Mouse (Mus musculus): Measurements from ENCODE around the gene Fgf18. TPM values are rescaled to one million over a fixed set of nuclear protein-coding genes. Genes with fewer than 3 reads are reported as not detected.

The Fgf18 gene
- total RNA-seq, 2 experiments from 2014 or later: 3.4 to 4.0 TPM

GRCm38 (mm10) chr11:33119116-33119515, 28.1 kb downstream of the Fgf18 start:
- no peak for DNase-seq (ENCODE audit: low spot score in 2 of 2)

- DNase-seq (ENCODE audit: low spot score in 2 of 2): no peak
Observed at GRCm38 (mm10) chr11:33118480-33118879, 28.7 kb downstream of the Fgf18 start.

GRCm38 (mm10) chr11:33115796-33116195, 31.4 kb downstream of the Fgf18 start:
- no peak for DNase-seq (ENCODE audit: low spot score in 2 of 2)

- no peak for DNase-seq (ENCODE audit: low spot score in 2 of 2)
Observed at GRCm38 (mm10) chr11:33112407-33112806, 34.8 kb downstream of the Fgf18 start.

- DNase-seq (ENCODE audit: low spot score in 2 of 2): no peak
Observed at GRCm38 (mm10) chr11:33110111-33110510, 37.1 kb downstream of the Fgf18 start.

GRCm38 (mm10) chr11:33107540-33107939, 39.7 kb downstream of the Fgf18 start:
- DNase-seq (ENCODE audit: low spot score in 2 of 2): no peak

- peak in 1 of 2 experiments; percentile 16 for DNase-seq (ENCODE audit: low spot score in 2 of 2)
Observed at GRCm38 (mm10) chr11:33104911-33105316, 42.3 kb downstream of the Fgf18 start.

GRCm38 (mm10) chr11:33103291-33103943, 43.8 kb downstream of the Fgf18 start:
- no peak for DNase-seq (ENCODE audit: low spot score in 2 of 2)

GRCm38 (mm10) chr11:33100027-33100507, 47.1 kb downstream of the Fgf18 start:
- DNase-seq (ENCODE audit: low spot score in 2 of 2): no peak

GRCm38 (mm10) chr11:33099425-33099824, 47.8 kb downstream of the Fgf18 start:
- DNase-seq (ENCODE audit: low spot score in 2 of 2): no peak

- DNase-seq (ENCODE audit: low spot score in 2 of 2): no peak
Observed at GRCm38 (mm10) chr11:33098446-33098845, 48.8 kb downstream of the Fgf18 start.

GRCm38 (mm10) chr11:33097855-33098254, 49.3 kb downstream of the Fgf18 start:
- DNase-seq (ENCODE audit: low spot score in 2 of 2): peak; percentile 29 to 56

GRCm38 (mm10) chr11:33089856-33090255, 57.3 kb downstream of the Fgf18 start:
- no peak for DNase-seq (ENCODE audit: low spot score in 2 of 2)

GRCm38 (mm10) chr11:33088181-33088580, 59.0 kb downstream of the Fgf18 start:
- DNase-seq (ENCODE audit: low spot score in 2 of 2): no peak

GRCm38 (mm10) chr11:33086046-33086445, 61.2 kb downstream of the Fgf18 start:
- no peak for DNase-seq (ENCODE audit: low spot score in 2 of 2)

GRCm38 (mm10) chr11:33085514-33085913, 61.7 kb downstream of the Fgf18 start:
- DNase-seq (ENCODE audit: low spot score in 2 of 2): no peak

- DNase-seq (ENCODE audit: low spot score in 2 of 2): no peak
Observed at GRCm38 (mm10) chr11:33085054-33085453, 62.1 kb downstream of the Fgf18 start.

GRCm38 (mm10) chr11:33084041-33084440, 63.2 kb downstream of the Fgf18 start:
- no peak for DNase-seq (ENCODE audit: low spot score in 2 of 2)

- DNase-seq (ENCODE audit: low spot score in 2 of 2): no peak
Observed at GRCm38 (mm10) chr11:33081175-33081574, 66.0 kb downstream of the Fgf18 start.

- no peak for DNase-seq (ENCODE audit: low spot score in 2 of 2)
Observed at GRCm38 (mm10) chr11:33080046-33080808, 67.0 kb downstream of the Fgf18 start.

GRCm38 (mm10) chr11:33079424-33079823, 67.8 kb downstream of the Fgf18 start:
- DNase-seq (ENCODE audit: low spot score in 2 of 2): no peak

GRCm38 (mm10) chr11:33078036-33078435, 69.2 kb downstream of the Fgf18 start:
- no peak for DNase-seq (ENCODE audit: low spot score in 2 of 2)

Measured in layer of hippocampus, adult 18-20 months (tissue).